Mouse (Mus musculus): ENCODE measurements around the gene Grm4.

DNA sequence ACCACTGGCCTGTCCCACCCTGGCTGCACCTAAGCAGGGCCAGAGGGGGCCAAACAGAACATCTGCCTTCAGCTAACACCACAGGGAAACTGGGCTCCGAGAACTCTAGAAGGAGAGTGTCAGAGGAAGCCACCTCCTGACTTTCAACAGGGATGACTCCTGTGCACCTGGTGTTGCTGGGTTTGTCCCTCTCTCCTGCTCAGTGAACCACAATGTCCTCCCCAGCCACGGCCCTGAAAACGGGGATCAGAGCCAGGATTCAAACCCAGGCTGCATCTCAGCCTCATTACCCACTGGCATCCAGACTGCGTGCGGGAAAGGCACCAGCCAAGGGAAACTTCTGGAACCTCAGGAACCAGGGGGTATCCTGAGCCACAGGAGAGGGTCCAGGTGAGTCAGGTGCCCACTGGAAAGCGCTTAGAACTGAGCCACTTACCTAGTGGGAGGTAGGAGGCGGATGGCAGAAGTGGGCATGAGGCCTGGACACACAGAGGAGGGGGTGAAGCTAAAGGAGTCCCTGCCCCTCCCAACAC lies 26.1 kb downstream of the Grm4 start:
- TF ChIP-seq CTCF (IDR thresholded peaks at IDR 0.05; ENCODE audit: low read depth), result no peak
- no peak for TF ChIP-seq EP300 (IDR thresholded peaks at IDR 0.05; ENCODE audit: low read depth)

All from liver, embryonic 14.5 days (tissue).